Mouse (Mus musculus) midbrain, embryonic 11.5 days (tissue): ENCODE data around the gene Scn3b. TPM values are rescaled to one million over a fixed set of nuclear protein-coding genes. Genes with fewer than 3 reads are reported as not detected.

ENCODE experiments used
- ATAC-seq: fragments of 200-750 bp; cut with Nextera tagmentation; 2 replicates; pipeline ENCODE4 v1.8.0; 2017; ENCODE audit warnings: moderate TSS enrichment, moderate library complexity; ENCODE audit not compliant: low FRiP score
- DNase-seq: peaks from one replicate; pipeline ENCODE4 v3.0.0; 2015; ENCODE audit warnings: low spot score; ENCODE audit errors: missing footprints
- H3K27ac ChIP-seq: fragments of 300-500 bp; sonication (generic); 2 replicates; pipeline ENCODE4 v1.5.1; 2014; ENCODE audit warnings: low read depth, low read length
- H3K27me3 ChIP-seq: fragments of 300-500 bp; sonication (generic); 2 replicates; pipeline ENCODE4 v1.6.1; 2014; ENCODE audit warnings: mild to moderate bottlenecking, low read length, moderate library complexity, mixed read lengths; ENCODE audit not compliant: control insufficient read depth, insufficient read depth
- H3K36me3 ChIP-seq: fragments of 300-500 bp; sonication (generic); 2 replicates; pipeline ENCODE4 v1.6.1; 2014; ENCODE audit warnings: mild to moderate bottlenecking, low read length, moderate library complexity, mixed read lengths; ENCODE audit not compliant: control insufficient read depth, insufficient read depth
- H3K4me1 ChIP-seq: fragments of 300-500 bp; sonication (generic); 2 replicates; pipeline ENCODE4 v1.6.1; 2014; ENCODE audit warnings: low read length; ENCODE audit not compliant: control insufficient read depth, insufficient read depth
- H3K4me2 ChIP-seq: fragments of 300-500 bp; sonication (generic); 2 replicates; pipeline ENCODE4 v1.6.1; 2014; ENCODE audit warnings: mild to moderate bottlenecking, moderate library complexity
- H3K4me3 ChIP-seq: fragments of 300-500 bp; sonication (generic); 2 replicates; pipeline ENCODE4 v1.5.1; 2014; ENCODE audit warnings: low read depth, low read length
- H3K9ac ChIP-seq: fragments of 300-500 bp; sonication (generic); 2 replicates; pipeline ENCODE4 v1.6.1; 2014; ENCODE audit warnings: low read length
- H3K9me3 ChIP-seq: fragments of 300-500 bp; sonication (generic); 2 replicates; pipeline ENCODE4 v1.6.1; 2016; ENCODE audit warnings: low read length; ENCODE audit not compliant: control insufficient read depth
- WGBS: fragments of 180-500 bp; shearing (Covaris S2); extraction: QIAGEN DNeasy Blood & Tissue Kit; methylation state at CpG from one replicate; pipeline ENCODE4 v1.1.7; 2014; 5-methylcytosine and 5-hydroxymethylcytosine counted together
- polyA plus RNA-seq: library from polyadenylated mRNA; unstranded; fragments of >200 nt; fragmentation: Nextera tagmentation; extraction: Ambion mirVana; gene quantifications from 2 replicates; pipeline ENCODE4 v1.2.1, GENCODE M21; 2014

The Scn3b gene
- polyA plus RNA-seq, 1 experiment from 2014 or later: 18.6 TPM

DNA sequence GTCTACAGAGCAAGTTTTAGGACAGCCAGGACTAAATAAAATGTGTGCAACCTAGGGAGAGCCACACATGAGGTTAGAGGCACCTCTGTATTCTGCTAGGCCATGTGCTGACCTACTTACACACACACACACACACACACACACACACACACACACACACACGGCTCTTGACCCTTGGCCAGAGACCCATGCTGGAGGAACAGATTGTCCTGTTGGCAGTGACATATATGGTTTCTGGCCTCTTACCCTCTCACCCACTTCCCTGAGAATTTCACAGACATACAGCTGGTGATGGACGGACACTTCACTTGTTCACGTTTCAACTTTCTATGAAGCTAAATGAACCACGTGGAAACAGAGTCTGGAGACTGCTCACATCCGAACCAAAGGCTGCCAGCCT is 49.8 kb downstream of the Scn3b start:
- 93% methylated on average over 5 of the region's 5 CpGs for WGBS
- ATAC-seq: no peak

DNA sequence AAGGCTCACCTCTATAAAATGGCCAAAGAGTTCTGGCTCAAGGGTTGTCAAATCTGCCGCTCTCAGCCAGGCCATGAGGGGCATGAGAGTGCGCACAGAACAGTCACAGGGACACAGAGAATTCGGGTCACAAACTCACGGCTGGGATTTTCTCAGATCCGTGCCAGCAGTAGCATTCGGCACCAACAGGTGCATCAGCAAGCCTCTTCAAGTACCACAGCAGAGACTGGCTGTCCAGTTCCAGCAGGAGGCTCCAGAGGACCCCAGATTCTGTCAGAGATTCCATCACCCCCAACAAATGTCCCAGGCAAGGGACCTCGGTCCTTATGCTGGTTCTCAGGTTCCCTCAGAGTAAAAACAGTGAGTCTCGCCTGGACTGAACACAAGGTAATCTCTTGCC is 51.4 kb downstream of the Scn3b start:
- H3K27me3 ChIP-seq: no peaks in the 10 kb centered on the region
- no peaks in the 10 kb centered on the region for H3K4me1 ChIP-seq
- no peak overlapping the region for H3K9ac ChIP-seq
- DNase-seq: no peak
- H3K4me2 ChIP-seq: no peak overlapping the region
- no peaks in the 10 kb centered on the region for H3K36me3 ChIP-seq
- H3K4me3 ChIP-seq: no peak overlapping the region
- ATAC-seq: no peak
- H3K9me3 ChIP-seq: no peaks in the 10 kb centered on the region
- no peak overlapping the region for H3K27ac ChIP-seq
- 88% methylated on average over 8 of the region's 8 CpGs for WGBS

More for the DNA sequence above, 49.8 kb downstream of the Scn3b start:
- Histone ChIP-seq H3K9ac (no peak overlapping the region), H3K4me2 (no peak overlapping the region), H3K4me1 (no peaks in the 10 kb centered on the region), H3K27ac (no peak overlapping the region), H3K4me3 (no peak overlapping the region), H3K36me3 (no peaks in the 10 kb centered on the region), H3K9me3 (no peaks in the 10 kb centered on the region), H3K27me3 (no peaks in the 10 kb centered on the region)
- DNase-seq: no peak

DNA sequence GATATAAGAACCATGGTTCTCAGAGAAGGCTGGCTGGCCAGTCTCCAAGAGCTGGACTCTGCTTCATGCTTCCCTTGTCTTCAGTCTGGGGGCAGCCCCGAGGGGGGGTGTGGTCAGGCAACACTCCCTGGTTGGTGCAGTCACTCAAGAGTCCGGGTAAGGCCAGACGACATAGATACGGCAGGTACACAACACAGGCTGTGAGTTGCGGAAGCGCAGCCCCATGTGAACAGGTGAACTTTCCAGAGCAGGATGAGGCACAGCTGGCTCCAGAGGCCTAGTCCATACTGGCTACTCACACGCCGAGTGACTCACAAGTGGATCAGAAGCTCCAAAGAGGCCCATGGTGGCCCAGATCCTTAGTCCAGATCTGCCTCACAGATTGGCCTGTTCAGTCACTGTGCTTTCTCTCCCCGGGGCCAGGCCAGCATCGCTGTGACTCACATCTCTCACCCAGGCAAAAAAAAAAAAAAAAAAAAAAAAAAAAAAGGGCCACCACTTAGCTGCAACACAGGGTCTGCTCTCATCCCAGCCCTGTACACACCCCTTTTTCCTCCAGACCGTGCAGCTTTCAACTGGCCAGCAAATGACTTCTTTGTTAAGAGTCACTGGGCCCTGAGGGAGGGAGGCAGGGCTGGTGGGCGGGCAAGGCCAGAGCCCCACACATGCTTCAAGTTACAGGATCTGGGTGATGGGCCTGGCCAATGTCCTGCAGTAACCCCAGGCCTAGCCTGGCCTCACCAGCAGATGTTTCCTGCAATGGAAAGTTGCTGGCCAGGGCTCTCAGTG is 52.1 kb downstream of the Scn3b start:
- no peaks in the 10 kb centered on the region for H3K36me3 ChIP-seq
- H3K27ac ChIP-seq: no peak overlapping the region
- peak; percentile 63 for ATAC-seq
- H3K4me1 ChIP-seq: no peaks in the 10 kb centered on the region
- H3K4me3 ChIP-seq: no peak overlapping the region
- H3K4me2 ChIP-seq: no peak overlapping the region
- H3K27me3 ChIP-seq: no peaks in the 10 kb centered on the region
- no peaks in the 10 kb centered on the region for H3K9me3 ChIP-seq
- WGBS: 58% methylated on average over 12 of the region's 12 CpGs
- no peak overlapping the region for H3K9ac ChIP-seq
- no peak for DNase-seq

DNA sequence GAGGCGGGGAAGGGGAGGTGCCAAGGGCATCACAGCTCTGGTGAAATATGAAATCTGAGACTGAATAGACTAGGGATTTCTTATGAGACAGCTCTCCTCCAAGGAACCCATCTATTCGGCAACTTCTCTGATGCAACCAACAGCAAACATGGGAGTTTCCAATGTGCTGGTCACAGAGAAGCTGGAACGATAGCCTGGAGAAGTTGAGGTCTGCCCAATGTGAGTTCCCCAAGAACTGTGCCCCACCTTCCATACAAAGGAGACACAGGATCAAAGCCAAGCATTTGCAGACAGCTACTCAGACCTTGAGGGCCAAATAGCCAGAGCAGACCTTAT is 52.6 kb downstream of the Scn3b start:
- H3K9ac ChIP-seq: no peak overlapping the region
- no peak overlapping the region for H3K4me2 ChIP-seq
- H3K27me3 ChIP-seq: no peaks in the 10 kb centered on the region
- no peaks in the 10 kb centered on the region for H3K9me3 ChIP-seq
- H3K36me3 ChIP-seq: no peaks in the 10 kb centered on the region
- no peak overlapping the region for H3K27ac ChIP-seq
- 90% methylated on average over 3 of the region's 3 CpGs for WGBS
- ATAC-seq (no peak), DNase-seq (no peak)
- H3K4me1 ChIP-seq: no peaks in the 10 kb centered on the region
- no peak overlapping the region for H3K4me3 ChIP-seq

DNA sequence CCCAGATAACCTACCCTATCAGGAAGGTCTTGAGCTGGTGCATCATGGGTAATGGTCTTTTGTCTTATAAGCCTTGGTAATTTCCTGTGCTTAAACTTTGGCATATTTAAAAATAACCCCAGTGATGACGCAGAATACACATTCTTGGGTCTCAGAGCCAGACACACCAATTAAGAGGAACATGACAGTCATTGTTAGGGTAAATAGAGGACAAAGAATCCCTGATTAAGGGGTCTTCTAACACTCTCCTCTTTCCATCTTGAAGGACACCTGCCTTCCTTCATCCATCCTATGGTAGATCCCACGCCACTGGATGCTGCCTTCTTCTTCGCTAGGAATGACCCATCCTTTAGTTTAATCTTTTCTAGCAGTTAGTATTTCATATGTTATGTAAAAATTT is 53.4 kb downstream of the Scn3b start:
- 94% methylated on average over 3 of the region's 3 CpGs for WGBS
- no peaks in the 10 kb centered on the region for H3K9me3 ChIP-seq
- H3K36me3 ChIP-seq: no peaks in the 10 kb centered on the region
- no peak overlapping the region for H3K9ac ChIP-seq
- H3K4me1 ChIP-seq: no peaks in the 10 kb centered on the region
- no peak overlapping the region for H3K4me2 ChIP-seq
- no peak overlapping the region for H3K4me3 ChIP-seq
- no peak for DNase-seq
- no peak for ATAC-seq
- H3K27ac ChIP-seq: no peak overlapping the region
- no peaks in the 10 kb centered on the region for H3K27me3 ChIP-seq

DNA sequence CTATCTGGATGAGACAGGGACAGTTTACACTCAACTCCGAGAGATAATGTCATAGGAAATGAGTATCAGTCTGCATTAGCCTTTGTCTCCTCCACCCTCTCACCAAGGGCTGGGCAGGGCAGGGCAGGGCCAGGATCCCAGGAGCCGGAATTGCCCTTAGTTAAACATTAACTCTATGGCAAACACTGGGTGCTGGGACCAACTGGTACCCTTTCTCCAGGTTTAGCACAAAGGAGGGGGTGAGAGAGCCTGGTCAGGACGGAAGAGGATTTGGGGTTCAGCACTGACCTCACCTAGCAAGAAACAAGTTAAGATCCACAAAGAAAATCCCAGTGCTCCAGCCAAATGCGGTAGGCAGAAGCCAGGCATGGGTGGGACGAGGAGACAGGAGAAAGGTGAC is 54.2 kb downstream of the Scn3b start:
- Histone ChIP-seq H3K4me3 (no peak overlapping the region), H3K27me3 (no peaks in the 10 kb centered on the region), H3K4me2 (no peak overlapping the region), H3K9me3 (no peaks in the 10 kb centered on the region), H3K27ac (no peak overlapping the region), H3K36me3 (no peaks in the 10 kb centered on the region), H3K9ac (no peak overlapping the region), H3K4me1 (no peaks in the 10 kb centered on the region)
- 91% methylated on average over 5 of the region's 5 CpGs for WGBS
- no peak for DNase-seq
- no peak for ATAC-seq

DNA sequence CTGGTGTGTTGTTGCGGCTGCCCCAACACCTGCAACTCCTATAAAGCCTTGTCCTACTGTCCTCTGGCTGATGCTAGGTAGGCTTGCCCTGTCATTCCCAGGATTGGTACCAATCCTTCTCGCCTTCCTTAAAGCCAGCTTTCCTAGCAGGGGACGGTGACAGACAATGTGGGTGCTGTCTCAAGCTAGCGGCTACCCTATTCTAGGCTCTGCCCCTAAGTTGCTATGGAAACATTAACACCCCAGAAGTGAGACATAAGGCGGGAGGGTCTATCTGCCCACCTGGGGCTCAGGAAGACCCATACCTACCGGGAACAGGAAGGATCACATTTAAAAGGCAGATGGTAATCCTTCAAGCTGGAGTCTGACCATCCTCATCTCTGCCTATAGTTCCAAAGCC is 54.8 kb downstream of the Scn3b start:
- no peaks in the 10 kb centered on the region for H3K27me3 ChIP-seq
- no peak for ATAC-seq
- no peaks in the 10 kb centered on the region for H3K9me3 ChIP-seq
- DNase-seq: no peak
- WGBS: 80% methylated on average over 6 of the region's 6 CpGs
- H3K4me3 ChIP-seq: no peak overlapping the region
- H3K27ac ChIP-seq: no peak overlapping the region
- H3K4me1 ChIP-seq: no peaks in the 10 kb centered on the region
- H3K9ac ChIP-seq: no peak overlapping the region
- H3K4me2 ChIP-seq: no peak overlapping the region
- H3K36me3 ChIP-seq: no peaks in the 10 kb centered on the region

DNA sequence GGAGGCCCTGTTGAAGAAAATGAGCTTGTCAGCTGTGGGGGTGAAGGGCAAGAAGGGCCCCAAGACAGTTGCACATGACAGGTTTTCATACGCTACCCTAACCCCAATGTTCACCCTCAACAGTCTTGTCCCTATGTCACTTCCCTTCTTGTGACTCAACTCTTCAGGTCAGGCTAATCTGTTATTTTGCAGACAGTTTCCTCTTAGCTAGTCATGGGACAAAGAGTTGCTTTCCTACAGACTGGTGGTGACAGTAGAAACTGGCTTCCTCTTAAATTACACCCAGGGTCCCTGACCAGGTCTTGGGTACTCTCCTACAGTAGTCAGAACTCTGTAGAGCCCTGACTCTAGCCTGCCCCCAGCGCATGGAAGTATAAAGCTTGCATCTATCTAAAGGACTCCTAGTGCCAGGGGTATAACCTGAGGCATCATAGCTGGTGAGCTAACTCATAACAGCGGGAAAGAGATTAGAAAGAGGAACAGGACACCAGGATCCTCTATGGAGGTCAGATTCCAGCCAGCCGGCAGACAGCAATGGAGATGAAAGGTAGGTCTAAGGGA is 55.3 kb downstream of the Scn3b start:
- 91% methylated on average over 4 of the region's 4 CpGs for WGBS
- ATAC-seq (no peak), DNase-seq (no peak)
- Histone ChIP-seq H3K9me3 (no peaks in the 10 kb centered on the region), H3K36me3 (no peaks in the 10 kb centered on the region), H3K27me3 (no peaks in the 10 kb centered on the region), H3K4me3 (no peak overlapping the region), H3K9ac (no peak overlapping the region), H3K4me1 (no peaks in the 10 kb centered on the region), H3K27ac (no peak overlapping the region), H3K4me2 (no peak overlapping the region)

DNA sequence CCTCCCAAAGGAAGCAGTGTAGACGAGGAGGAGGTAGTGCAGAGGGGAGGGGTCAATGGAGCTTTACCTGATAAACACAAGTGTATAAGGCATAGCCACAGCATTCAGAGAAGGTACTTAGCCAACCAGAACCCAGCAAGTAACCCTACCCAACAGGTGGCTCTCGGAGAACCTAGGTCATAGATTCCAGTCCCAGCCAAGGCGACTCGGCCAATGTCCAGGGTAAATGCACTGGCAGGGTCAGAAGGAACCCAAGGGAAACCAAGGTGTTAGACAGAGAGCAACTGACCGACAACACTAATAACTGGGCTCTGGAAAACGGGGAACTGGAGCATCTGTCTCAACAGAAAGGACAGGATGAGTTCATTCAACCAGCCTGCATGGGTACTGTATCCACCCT is 55.8 kb downstream of the Scn3b start:
- peak; percentile 23 for DNase-seq
- WGBS: 87% methylated on average over 6 of the region's 6 CpGs
- no peaks in the 10 kb centered on the region for H3K36me3 ChIP-seq

More for the DNA sequence above, 55.8 kb downstream of the Scn3b start:
- no peak overlapping the region for H3K9ac ChIP-seq
- no peak for ATAC-seq
- H3K4me3 ChIP-seq: no peak overlapping the region
- H3K4me2 ChIP-seq: no peak overlapping the region
- H3K9me3 ChIP-seq: no peaks in the 10 kb centered on the region
- H3K4me1 ChIP-seq: no peaks in the 10 kb centered on the region
- no peaks in the 10 kb centered on the region for H3K27me3 ChIP-seq
- H3K27ac ChIP-seq: no peak overlapping the region
